Mouse (Mus musculus) fat pad, adult 2 months (tissue): ENCODE data around the gene Tns1.
A peak's percentile ranks its signal among the peaks of the same experiment; 100 is the strongest.

Experiments used
- DNase-seq: peaks from one replicate; pipeline ENCODE4 v3.0.0-alpha.2; 2011; ENCODE audit warnings: low read depth, low spot score; ENCODE audit errors: extremely low read depth

The Tns1 gene

DNA sequence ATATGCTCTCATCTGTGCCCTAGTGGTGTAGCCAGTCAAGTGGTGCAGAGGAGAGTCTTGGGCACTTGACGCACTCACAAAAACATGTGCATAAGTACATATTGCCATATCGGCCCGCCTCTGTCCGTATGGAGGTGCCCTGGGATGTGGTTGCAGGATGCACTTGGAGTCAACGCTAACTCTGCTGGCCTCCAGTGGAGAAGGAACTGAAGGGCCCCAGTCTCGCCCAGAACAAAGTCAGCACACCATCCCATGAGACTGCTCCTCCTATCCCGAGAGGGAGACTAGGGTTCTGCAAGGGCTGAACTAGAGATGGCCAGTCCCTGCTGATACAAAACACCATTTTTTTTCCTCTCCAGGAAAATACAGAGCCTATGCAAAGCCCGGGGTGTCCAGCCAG lies 1.0 kb downstream of the Tns1 start:
- no peak for DNase-seq

DNA sequence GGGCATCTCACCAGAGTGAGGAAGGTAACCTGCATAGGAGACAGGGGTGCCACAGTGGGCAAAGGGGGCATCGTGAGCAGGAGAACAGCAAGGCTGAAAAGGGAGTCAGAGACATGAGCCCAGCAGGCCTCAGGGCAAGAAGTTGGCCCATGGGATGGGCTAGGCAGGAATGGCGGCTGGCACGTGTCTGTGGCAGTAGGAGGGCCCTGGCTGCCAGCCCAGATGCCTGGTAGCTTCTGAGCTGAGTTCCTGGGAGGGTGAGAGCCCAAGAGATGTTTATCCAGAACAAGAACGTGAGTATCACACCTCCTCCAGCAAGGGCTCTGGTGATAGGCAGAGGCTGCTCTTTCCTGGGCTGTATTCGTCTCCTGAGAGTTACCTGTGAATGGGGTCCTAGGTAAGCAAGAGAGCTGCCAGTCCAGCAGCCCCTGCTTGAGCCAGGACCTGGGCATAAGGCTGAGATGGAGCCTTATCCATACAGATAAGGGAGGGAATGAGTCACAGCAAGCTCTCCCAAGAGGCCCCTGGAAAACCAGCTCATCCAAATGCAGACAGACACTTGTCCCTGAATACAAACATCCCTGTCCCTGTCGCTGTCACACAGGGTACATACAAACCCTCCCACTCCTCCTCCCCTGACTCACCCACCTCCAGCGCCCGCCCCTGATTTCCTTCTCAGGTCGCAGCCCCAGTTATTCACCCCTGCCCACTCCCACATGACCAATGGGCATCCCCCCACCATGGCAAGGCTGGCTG lies 2.2 kb downstream of the Tns1 start:
- DNase-seq: no peak

DNA sequence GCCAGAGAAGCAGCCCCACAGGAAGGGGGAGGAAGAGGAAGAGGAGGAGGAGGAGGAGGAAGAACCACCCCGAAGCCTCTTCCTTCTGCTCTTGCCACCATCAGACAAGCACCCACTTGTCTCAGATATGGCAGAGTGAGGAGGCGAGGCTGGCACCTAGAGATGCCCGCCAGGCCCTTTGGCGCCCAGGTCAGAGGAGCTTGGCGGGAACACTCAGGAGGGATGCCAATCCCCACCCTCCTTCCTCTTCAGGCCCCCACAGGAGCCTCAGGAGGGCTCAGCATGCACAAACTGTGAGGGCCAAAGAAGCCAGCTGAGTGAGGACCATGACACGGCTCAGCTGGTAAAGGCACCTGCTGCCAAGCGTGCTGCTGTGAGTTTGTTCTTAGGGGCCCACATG lies 3.1 kb downstream of the Tns1 start:
- DNase-seq: peak; percentile 63

DNA sequence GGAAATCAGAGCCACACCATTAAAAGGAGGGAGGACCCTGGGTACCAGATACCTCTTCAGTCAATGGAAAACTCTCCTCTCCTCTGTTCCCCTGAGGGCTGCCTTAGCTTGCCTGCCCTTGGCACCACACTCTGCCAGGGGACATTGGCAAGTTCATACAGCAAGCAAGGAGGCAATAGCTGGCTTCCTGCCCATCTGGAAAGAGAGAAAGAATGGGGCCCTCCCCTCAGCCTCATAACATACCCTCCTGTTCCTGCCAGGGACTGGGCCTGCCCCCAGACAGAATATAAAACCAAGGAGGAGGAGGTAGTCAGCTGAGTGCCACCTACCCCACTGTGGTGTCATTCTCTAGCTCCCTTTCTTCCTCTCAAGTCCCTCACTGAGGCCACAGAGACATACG lies 5.1 kb downstream of the Tns1 start:
- no peak for DNase-seq

DNA sequence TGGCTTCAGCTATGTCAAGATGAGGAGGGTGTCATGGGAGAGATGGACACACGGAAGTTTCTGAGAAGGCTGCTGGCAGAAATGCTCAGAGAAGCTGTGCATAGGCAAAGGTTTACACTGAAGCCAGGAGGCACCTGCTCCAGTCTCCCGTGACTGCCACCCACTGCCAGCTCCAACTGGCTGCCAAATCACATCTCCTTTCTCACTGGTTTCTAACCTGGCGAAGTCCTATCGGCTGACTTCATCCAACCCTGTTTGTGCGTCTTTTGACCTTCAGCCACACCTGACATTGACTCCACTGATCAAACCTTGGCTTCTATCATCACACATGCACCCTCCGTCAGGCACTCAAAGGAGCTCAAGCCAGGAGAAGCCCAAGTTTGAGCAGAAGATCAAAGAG lies 6.4 kb downstream of the Tns1 start:
- DNase-seq: no peak

DNA sequence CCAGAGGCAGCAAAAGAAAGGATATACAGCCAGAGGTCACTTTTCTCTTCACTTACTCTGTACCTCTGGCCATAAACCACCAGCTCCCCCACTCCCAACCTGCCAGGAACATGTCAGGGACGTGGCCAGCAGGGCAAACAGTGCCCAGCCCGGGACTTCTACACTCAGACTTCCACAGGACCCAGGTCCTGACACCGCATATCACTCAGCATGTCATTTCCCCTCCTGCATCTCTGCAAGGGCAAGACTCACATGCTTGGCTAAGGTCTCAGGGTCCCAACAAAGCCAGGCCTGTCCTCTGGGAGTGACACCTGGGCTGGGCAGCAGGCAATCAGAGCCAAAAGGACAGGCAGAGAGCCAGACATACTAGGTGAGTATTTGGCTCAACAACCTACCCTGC lies 11.2 kb downstream of the Tns1 start:
- no peak for DNase-seq

DNA sequence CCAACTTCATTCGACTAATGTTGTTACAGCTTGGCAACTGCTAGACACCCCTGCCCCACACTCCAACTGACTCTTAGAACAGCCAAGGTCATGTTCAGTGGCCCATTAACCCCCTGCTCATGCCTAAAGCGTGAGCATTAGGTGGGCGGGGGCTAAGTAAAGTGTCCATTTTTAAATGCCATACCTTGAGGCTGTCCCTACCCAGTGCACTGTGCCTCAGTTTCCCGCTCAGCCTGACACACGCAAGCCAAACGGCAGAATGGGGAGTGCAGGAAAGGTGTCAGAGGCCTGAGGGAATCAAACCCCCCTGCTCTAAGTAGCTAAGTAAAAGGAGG lies 12.6 kb downstream of the Tns1 start:
- DNase-seq: no peak

DNA sequence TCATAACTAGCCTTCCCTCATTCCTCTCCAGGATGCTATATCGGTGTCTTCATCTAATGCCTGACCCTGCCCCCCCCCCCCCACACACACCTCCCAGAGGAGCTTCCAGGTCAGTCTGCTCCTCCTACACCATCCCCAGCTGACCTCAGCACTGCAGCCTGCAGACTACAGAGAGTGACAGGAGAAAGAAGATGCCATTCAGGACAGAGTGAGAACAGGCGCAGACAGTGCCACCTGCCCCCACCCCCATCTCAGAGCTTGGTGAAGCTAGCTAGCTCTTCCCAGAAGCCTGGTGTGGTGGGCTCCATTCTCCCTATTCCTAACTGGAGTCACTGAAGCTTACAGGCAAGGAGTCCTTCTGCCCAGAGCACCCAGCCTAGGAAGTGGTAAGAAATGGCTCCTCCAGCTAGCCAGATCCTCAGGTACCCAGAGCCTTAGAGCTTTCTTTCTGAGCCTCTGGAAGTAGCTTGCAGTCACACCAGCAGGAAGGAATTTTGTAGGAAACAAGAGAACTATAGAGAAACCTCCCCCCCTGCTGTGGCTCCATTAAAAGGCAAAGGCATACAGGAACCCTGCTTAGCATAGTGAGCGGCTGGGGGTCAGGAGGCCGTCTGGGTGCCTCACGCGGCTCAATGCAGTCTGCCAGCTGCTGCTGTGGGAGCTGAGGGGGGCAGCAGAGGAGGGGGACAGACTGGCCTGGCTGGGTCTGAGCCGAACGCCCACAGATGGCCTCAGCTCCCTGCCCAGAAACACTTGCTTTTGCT lies 13.1 kb downstream of the Tns1 start:
- no peak for DNase-seq

DNA sequence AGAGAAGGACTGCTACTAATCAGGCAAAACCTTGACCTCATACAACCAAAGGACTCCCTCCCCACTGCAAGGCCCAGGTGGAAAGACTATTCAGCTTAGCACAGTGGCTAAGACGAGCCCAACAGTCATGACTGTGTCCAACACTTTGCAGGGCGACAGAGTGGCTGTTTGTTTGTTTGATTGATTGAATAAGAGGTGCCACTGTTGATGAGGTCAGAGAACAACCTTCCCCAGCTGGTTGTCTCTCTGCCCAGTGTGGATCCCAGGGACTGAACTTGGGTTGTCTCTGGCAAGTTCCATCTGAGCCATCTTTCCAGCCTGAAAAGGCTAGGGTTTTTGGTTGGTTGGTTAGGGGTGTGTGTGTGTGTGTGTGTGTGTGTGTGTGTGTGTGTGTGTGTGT lies 14.6 kb downstream of the Tns1 start:
- DNase-seq: no peak

DNA sequence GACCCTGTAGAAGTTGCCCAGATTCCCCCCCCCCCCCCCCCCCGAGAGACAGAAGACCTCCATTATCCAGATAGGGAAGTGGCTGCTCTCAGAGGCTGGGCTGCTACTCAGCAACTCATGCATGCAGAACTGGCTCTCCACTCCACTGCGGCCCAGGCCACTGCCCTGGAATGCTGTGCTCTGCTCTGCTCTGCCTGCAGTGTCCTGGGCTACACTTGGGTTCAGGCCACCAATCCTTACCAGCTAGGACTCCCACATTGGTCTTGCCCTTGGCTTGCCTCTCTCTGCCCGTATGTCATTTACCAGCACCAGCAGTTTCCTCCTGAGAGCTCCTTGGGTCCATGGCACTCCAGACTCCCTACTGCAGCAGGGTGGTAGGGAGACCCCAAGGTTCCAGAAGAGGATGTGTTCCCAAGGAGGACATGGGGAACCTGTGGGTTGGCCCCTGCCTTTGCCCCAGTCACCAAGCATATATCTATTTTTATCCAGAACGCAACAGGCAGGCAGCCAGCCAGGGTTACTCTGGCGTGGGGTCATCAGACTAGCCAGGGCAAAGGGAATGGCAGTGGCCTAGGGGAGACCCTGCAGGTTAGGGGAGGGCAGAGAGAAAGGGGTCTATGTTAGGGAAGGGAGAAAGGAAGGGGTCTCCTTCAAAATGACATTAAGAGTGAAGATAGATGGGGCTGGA lies 16.2 kb downstream of the Tns1 start:
- DNase-seq: no peak

DNA sequence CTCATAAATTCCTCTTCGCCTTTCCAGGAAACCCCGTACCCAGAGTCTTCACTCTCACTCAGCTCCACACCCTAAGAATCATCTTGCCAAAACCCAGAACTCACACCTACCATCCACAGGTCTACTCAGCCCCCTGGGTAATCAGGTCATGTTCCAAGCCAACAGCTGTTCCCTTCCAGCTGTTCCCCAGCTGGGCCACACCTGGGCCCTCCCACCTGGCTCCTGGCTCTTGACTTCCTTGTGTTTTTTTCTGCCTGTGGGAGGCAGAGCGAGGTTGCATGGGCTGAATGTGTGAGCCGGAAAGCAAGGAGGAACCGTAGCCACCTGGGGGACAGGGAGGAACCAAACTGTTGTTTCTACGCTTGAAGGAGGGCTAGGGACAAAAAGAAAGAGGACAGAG lies 18.0 kb downstream of the Tns1 start:
- DNase-seq: no peak

DNA sequence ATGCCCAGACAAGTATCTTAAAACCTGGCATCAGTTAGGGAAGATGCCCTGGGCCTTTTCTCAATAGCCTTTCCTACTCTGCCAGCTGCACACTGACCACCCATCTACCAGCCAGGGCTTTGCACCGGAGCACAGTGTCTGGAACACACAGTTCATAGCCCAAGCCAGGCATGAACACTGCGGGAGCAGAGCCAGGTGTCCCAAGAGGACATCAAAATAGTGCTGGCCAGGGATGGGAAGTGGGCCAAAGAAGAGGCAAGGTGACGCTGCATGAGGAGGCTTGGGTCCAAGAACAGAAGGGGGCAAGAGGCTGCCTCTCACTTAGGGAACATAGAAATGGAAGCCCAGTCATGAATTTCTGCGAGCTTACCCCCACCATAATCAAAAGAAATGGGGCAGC lies 18.6 kb downstream of the Tns1 start:
- no peak for DNase-seq

DNA sequence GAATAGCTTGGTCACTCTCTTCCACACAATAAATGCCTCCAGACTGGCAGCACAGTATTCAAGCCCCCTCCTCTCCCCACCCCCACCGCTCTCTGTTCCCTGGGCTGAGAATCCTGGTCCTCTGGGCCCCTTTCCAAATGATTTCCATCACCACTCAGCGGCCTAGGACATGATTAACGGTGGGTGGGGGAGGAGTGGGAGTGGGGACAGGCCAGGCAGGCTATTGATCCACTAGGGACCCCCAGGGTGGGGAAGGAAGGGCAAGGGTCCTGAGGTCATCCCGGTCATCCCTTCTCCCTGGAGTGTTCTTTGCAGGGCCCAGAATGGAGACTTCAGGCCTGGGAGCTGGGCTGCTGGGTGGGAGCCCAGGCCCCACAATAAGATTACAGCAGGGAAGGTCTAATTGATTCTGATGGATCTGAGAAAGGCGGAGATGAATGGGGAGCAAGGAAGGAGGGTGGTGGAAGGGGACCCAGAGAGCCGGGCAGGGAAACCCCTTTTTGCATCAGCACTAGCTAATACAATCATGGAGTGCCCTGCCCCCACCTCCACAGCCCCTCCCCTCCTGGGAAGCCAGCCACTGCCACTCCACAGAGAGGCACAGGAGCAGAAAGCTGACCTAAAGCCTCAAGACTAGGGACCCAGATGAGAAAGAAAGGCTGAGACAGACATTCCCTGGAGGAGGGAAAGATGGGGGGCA lies 20.4 kb downstream of the Tns1 start:
- DNase-seq: no peak

DNA sequence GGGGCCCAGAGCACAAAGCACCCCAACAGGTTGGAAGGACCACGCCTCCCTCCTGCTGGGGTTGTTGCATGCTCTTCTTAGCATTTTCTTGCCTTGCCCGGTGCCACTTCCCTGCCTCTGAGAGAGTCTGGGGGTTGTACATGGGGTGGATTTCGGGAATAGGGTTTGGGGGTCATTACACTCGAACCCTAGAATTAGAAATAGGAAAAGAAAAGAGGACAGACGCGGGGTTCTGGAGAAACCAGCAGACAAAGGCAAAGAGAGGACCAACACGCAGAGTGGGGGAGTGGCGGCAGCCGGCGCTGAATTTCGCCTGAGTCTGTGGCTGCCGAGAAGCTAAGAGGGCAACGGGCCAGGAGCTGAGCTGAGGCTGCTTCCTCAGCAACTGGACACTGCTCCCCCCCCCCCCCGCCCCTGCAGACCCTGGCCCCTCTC lies 25.2 kb downstream of the Tns1 start:
- DNase-seq: no peak

DNA sequence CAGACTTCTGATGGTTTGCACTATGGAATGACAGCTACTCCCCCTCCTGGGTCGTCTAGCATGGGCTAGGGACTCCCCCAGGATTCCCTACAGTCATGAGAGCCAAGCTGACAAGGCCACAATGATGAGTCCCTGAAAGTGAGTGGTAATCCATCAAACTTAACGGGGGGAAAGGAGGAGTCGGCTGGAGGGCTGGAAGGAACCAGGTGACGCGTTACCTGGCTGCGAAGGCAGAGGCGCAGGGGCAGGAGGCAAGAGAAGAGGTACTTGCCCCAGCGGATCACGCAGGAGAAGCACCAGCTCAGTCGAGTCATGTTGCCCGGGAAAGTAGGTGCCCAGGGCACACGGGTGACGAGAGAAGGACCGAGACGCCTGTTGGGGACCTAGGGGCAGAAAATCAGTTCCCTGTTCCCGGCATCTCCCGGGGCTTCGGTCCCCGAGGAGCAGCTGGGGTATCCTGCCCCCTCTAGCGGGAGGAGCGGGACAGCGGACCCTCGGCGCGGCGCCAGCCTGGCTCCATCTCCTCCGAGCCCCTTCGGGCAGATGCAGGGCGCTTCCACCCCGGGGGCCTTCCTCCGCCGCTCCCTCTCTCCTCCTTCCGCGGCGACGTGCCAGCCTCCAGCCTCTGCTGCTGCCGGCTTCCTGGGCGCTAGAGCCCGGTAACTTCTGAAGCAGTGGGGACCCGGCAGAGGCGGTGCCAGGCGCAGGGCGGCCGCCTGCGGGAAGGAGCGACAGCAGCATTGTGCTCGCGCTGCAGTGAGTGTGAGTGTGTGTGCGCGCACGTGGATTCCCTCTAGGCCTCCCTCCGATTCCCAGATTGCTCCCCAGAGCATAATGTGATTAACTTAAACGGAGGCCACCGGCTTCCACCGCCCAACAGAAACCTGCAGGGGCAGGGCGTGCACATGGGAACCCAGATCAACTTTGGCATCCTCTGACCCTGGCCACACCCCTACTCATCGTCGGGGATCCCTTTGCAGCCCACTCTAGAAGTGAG lies 25.9 kb downstream of the Tns1 start:
- no peak for DNase-seq

DNA sequence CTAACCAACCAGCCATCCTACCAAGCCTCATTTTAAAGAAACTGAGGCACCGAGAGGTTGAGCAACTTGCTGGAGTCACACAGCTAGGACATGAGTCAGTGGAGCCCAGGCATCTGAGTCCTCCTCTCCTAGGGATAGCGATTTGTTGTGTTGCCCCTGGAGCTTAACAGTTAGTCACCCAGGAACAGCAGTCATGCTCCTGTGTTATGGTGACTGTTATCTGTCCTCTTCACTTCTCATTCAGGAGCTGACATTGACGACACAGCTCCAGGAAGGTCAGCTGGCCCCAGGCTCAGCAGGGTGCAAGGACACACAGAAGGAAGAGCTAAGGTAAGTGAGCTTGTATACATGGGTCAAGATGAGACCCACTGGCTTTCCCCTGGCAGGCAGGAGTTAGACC lies 28.5 kb downstream of the Tns1 start:
- DNase-seq: no peak

DNA sequence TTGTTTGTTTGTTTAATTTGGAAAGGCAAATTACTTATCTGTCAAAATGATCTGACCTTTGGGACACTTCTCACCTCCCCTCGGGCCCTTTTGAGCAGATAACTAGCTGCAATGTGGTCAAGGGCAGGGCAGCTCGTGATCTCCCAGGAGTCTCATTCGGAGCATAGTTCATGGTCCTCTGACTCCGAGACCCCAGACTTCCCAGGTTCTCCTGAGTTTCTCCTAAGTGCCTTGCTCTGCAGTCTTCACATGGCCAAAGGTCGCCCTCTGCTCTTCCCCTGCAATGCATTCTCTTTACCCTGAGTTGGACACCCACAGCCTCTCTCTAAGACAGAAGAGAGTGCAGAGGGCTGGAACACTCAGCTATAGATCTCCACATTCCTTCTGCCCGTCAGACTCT lies 29.0 kb downstream of the Tns1 start:
- no peak for DNase-seq

DNA sequence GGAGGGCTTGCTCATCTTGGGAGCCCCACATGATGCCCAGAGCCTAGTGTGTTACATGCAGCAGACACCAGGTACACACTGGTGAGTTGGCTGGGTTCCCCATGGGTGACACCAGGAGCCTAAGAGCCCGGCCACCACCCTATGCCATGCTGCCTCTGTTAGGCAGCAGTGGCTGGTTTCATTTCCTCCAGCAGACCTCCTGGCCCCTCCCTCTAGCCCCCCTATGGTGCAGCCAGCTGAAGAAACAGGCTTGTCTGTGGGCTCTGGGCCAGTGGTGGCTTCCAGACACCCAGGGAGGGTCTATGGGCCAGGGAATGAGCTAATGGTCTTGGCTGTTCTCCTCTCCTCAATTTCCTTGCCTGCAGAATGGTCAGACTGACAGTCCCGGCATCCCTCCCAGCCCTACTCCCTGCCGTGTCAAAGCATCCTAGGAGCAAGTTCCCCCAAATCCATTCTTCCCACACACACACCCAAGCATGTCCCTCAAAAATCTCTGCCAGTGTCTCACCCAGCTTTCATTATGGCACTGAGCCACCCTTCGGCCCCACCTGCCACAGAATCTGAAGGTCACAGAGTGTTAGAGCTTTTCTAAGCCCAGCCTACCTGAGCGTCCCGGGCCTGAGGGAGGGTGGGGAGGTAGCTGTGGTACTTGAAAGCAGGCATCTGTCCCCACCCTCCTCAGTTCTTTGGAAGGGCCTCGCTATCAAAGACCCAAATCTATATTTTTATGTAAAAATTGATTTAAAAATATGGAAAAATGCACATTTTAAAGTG lies 29.6 kb downstream of the Tns1 start:
- DNase-seq: no peak

DNA sequence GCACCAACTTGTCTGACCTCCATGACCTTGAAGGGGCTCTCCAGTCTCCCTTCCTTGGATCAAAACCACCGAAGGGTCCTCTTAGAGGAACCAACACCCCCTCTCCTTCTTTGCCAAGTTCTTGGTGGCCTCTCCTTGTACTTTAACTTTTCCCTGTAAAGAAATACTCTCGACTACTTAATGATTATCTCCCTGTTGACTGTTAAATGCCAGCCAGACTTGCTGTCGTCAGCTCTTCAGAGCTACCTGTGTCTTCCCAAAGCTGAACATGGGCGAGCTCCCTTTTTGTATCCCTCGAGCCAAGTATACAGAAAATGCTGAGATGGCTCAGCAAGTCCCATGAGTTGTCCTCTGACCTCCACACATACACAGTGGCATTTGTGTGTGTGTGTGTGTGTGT lies 30.8 kb downstream of the Tns1 start:
- DNase-seq: no peak

DNA sequence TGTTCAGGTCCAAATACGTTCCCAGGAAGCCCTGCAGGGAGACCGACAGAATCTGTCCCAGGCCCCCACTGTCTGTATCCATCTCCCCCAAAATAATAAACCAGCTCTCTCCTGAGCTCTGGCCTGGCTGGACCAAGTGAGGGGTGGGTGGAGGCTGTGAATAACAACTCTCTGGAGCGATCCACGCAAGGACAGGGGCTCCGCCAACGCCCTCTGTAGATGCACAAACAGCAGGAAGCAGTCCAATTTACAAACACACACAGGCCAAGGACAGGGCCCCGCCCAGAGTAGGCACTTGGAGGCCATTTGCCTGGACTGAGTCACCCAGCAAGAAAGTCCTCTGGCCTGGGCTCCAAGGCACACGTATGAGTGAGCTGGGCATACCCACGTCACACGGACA lies 32.0 kb downstream of the Tns1 start:
- DNase-seq: no peak
